Mouse (Mus musculus) thymus, postnatal 0 days (tissue): ENCODE results near the gene Eif2s3x. TPM values are rescaled to one million over a fixed set of nuclear protein-coding genes. Genes with fewer than 3 reads are reported as not detected.

Experiments used
- polyA plus RNA-seq: library from polyadenylated mRNA; unstranded; fragments of >200 nt; fragmentation: Nextera tagmentation; extraction: Ambion mirVana; gene quantifications from 2 replicates; pipeline ENCODE4 v1.2.1, GENCODE M21; 2015

Gene Eif2s3x
- polyA plus RNA-seq, 1 experiment from 2014 or later: 75.1 TPM

Other genes starting within 250 kb of the Eif2s3x start
- not detected in 2 replicates for gene AU015836, start 244.2 kb downstream of the Eif2s3x start, polyA plus RNA-seq
- gene Zfx, start 89.2 kb downstream of the Eif2s3x start, polyA plus RNA-seq: 30.9 and 34.5 TPM in 2 replicates
- 9.6 and 12.2 TPM in 2 replicates for gene Klhl15, start 21.7 kb upstream of the Eif2s3x start, polyA plus RNA-seq
- gene Fam90a1b, start 153.9 kb upstream of the Eif2s3x start, polyA plus RNA-seq: 0.14 and 0.35 TPM in 2 replicates
- gene Apoo, start 154.3 kb upstream of the Eif2s3x start, polyA plus RNA-seq: 75.8 and 79.1 TPM in 2 replicates